Mouse (Mus musculus) C3H10T1/2 (cell line): Measurements from ENCODE around the gene Glipr1l1. TPM values are rescaled to one million over a fixed set of nuclear protein-coding genes. Genes with fewer than 3 reads are reported as not detected.

Source experiments
- polyA plus RNA-seq, 2 experiments: library from polyadenylated mRNA; unstranded; fragments of >200 nt; fragmentation: generic; extraction: Trizol; gene quantifications; one replicate each; pipeline ENCODE4 v1.2.1; 2012; ENCODE audit warnings: missing spikeins in 2 of 2

The Glipr1l1 gene
- not detected for polyA plus RNA-seq

GRCm38 (mm10) chr10:112059702-112060582 lies at the start of gene Glipr1l1:
Gene Glipr1l1, plus strand, starts transcription at chr10:112060189.

GRCm38 (mm10) chr10:112083157-112083556 lies 23.2 kb downstream of the Glipr1l1 start, which contains the start of gene Glipr1l2:
Gene Glipr1l2, plus strand, starts transcription at chr10:112083354.

Other genes with a start within 250 kb of the Glipr1l1 start
- 1 to 10 TPM; 1.2 to 5.7 TPM for gene Krr1, start 87.5 kb upstream of the Glipr1l1 start, polyA plus RNA-seq
- 10 to 100 TPM; 33.4 to 94.3 TPM for gene Glipr1, start 57.6 kb upstream of the Glipr1l1 start, polyA plus RNA-seq
- gene Glipr1l2, start 23.2 kb downstream of the Glipr1l1 start, polyA plus RNA-seq, result not detected
- not detected for gene Glipr1l3, start 100.1 kb downstream of the Glipr1l1 start, polyA plus RNA-seq
- under 1 TPM; 0.01 to 0.91 TPM for gene Caps2, start 103.4 kb downstream of the Glipr1l1 start, polyA plus RNA-seq
- gene Kcnc2, start 210.9 kb downstream of the Glipr1l1 start, polyA plus RNA-seq, result under 1 TPM in 1 of 2 experiments, not detected in 1; 0.15 TPM